Mouse (Mus musculus): ENCODE data around the gene Ctc1. TPM values are rescaled to one million over a fixed set of nuclear protein-coding genes. Genes with fewer than 3 reads are reported as not detected.
"Not testable (repeated sequence)": the region's sequence is repeated elsewhere in the genome, so short reads cannot be mapped to it uniquely, and the experiment has no call there.

Ctc1 gene
- total and polyA plus RNA-seq, 2 experiments from 2014 or later, result 42.8 to 84.8 TPM

DNA sequence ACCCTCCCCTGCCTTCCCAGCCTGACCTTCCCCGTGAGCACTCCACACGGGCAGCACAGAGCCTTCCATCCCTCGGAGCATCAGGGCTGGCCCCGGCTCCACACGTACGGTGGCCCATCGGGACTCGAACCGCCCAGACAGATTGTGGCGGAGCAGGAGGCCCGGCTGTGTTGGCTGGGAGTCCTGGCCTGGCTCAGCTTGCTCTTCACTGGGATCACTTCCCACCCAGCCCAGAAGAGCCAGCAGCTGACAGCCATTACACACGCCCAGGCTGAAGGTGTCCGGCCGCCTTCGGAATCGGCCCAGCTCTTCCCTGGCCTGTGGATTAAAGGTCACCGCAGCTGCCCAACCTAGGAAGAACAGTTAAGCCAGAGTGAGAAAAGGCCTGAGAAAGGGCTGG is 27.4 kb upstream of the Ctc1 start:
- no peak for ATAC-seq

DNA sequence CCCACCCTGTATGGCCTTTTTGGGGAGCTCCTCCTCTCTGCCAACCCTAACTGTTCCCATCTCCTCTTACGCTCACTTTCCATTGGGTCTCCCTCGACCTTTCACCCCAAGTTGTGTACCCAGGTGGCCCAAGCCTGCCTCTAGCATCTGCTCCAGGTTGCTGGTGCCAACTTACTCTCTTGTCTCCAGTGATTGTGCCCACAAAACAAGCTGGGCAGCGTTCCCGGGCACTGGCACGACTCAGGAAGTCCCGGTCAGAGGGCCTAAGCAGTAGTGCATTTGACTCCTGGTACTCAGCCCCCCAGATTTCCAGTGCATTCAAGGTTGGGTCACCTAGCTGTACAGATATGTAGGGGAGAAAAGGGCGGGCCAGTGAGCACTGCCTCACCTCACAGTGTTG is 22.6 kb upstream of the Ctc1 start:
- peak; percentile 16 for DNase-seq (ENCODE audit: low spot score)
- H3K27ac ChIP-seq, result no peak overlapping the region
- no peaks in the 10 kb centered on the region for H3K27me3 ChIP-seq (ENCODE audit: insufficient read depth, low read length)
- H3K4me1 ChIP-seq (ENCODE audit: insufficient read depth, low read length), result no peaks in the 10 kb centered on the region
- no peak for TF ChIP-seq CTCF (IDR thresholded peaks at IDR 0.05; ENCODE audit: low read depth)
- H3K9ac ChIP-seq (replicated peaks; ENCODE audit: low read length), result no peak overlapping the region
- H3K9me3 ChIP-seq (ENCODE audit: low read length), result no peaks in the 10 kb centered on the region
- H3K4me3 ChIP-seq (ENCODE audit: low read length), result no peak overlapping the region
- ATAC-seq, result peak; percentile 15; the same call in 1 of the 2 replicates
- WGBS, result 81% methylated on average over 7 of the region's 7 CpGs
- H3K4me2 ChIP-seq (ENCODE audit: low read depth, low read length), result no peak overlapping the region
- peaks cover 58% of the 10 kb centered on the region for H3K36me3 ChIP-seq (ENCODE audit: insufficient read depth, low read length)

More for the DNA sequence above, 27.4 kb upstream of the Ctc1 start:
- Histone ChIP-seq H3K4me2 (ENCODE audit: low read depth, low read length) (no peak overlapping the region), H3K9ac (replicated peaks; ENCODE audit: low read length) (no peak overlapping the region), H3K9me3 (ENCODE audit: low read length) (no peaks in the 10 kb centered on the region), H3K4me3 (ENCODE audit: low read length) (no peak overlapping the region), H3K27me3 (ENCODE audit: insufficient read depth, low read length) (no peaks in the 10 kb centered on the region), H3K36me3 (ENCODE audit: insufficient read depth, low read length) (peaks cover 39% of the 10 kb centered on the region), H3K27ac (0 out of 2 replicates have a peak overlapping the region, but pooled peaks have one; percentile 48), H3K4me1 (ENCODE audit: insufficient read depth, low read length) (no peaks in the 10 kb centered on the region)
- WGBS, result 88% methylated on average over 17 of the region's 17 CpGs
- DNase-seq (ENCODE audit: low spot score), result no peak
- TF ChIP-seq CTCF (IDR thresholded peaks at IDR 0.05; ENCODE audit: low read depth), result no peak

DNA sequence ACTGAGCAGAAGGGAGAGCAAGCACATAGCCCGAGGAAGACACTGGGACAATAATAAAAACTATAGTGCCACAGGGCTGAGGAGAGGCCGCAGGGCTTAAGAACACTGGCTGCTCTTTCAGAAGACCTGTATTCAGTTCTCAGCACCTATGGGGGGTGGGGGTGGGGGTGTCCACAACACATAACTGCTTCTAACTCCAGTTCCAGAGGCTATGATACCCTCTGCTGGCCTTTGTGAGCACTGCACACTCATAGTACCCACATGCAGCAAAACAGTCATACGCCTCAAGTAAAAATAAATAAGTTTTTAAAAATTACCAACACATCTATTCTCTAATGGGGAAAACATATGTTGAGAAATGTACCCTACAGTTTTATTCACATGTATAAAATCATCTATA is 21.3 kb upstream of the Ctc1 start:
- H3K4me1 ChIP-seq (ENCODE audit: insufficient read depth, low read length), result no peaks in the 10 kb centered on the region
- H3K27me3 ChIP-seq (ENCODE audit: insufficient read depth, low read length), result no peaks in the 10 kb centered on the region
- no peak for ATAC-seq
- no peak overlapping the region for H3K4me3 ChIP-seq (ENCODE audit: low read length)
- H3K4me2 ChIP-seq (ENCODE audit: low read depth, low read length), result no peak overlapping the region
- no peak for DNase-seq (ENCODE audit: low spot score)
- H3K36me3 ChIP-seq (ENCODE audit: insufficient read depth, low read length), result peaks cover 63% of the 10 kb centered on the region
- H3K27ac ChIP-seq, result no peak overlapping the region
- WGBS, result 95% methylated on average over 3 of the region's 3 CpGs
- peak; percentile 42; the same call in 1 of the 2 replicates for TF ChIP-seq CTCF (IDR thresholded peaks at IDR 0.05; ENCODE audit: low read depth)
- H3K9me3 ChIP-seq (ENCODE audit: low read length), result no peaks in the 10 kb centered on the region
- no peak overlapping the region for H3K9ac ChIP-seq (replicated peaks; ENCODE audit: low read length)

DNA sequence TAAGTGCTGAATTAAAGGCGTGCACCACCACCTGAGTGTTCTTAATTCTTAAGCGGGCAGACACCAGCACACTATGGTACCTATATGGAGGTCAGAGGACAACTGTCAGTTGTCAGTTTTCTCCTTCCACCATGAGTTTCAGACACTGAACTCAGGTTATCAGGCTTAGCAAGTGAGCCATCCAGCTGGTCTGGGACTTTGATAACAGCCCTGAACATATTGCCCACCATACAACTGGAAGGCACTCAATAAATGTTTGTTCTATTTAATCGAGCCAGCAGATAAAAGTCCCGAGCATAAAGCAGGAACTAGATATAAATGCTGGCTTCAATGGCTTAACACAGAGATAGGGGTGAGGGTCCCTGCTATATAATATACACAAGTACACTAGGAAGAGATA is 18.6 kb upstream of the Ctc1 start:
- Histone ChIP-seq H3K36me3 (ENCODE audit: insufficient read depth, low read length) (peaks cover 68% of the 10 kb centered on the region), H3K27ac (no peak overlapping the region), H3K4me3 (ENCODE audit: low read length) (no peak overlapping the region), H3K9ac (replicated peaks; ENCODE audit: low read length) (no peak overlapping the region), H3K4me1 (ENCODE audit: insufficient read depth, low read length) (no peaks in the 10 kb centered on the region), H3K27me3 (ENCODE audit: insufficient read depth, low read length) (no peaks in the 10 kb centered on the region), H3K4me2 (ENCODE audit: low read depth, low read length) (no peak overlapping the region), H3K9me3 (ENCODE audit: low read length) (no peaks in the 10 kb centered on the region)
- no peak for TF ChIP-seq CTCF (IDR thresholded peaks at IDR 0.05; ENCODE audit: low read depth)
- no peak for DNase-seq (ENCODE audit: low spot score)
- ATAC-seq, result no peak
- WGBS, result 95% methylated on average over 4 of the region's 4 CpGs

DNA sequence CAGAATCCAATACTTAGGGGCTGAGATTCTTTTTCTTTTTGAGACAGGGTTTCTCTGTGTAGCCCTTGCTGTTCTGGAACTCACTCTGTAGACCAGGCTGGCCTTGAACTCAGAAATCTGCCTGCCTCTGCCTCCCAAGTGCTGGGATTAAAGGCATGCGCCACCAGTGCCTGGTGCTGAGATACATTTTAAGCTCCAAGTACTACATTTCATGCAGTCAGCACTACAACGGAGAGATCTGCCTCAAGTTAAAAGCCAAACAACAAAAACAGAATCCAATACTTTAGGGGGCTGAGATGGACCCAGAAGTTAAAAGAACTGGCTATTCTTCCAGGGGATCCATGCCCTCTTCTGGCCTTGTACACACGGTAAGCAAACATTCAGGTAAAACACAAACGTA is 12.9 kb upstream of the Ctc1 start:
- H3K9ac ChIP-seq (replicated peaks; ENCODE audit: low read length); H3K27ac ChIP-seq; H3K4me2 ChIP-seq (ENCODE audit: low read depth, low read length); H3K4me3 ChIP-seq (ENCODE audit: low read length); ATAC-seq; H3K27me3 ChIP-seq (ENCODE audit: insufficient read depth, low read length); H3K9me3 ChIP-seq (ENCODE audit: low read length); H3K4me1 ChIP-seq (ENCODE audit: insufficient read depth, low read length); DNase-seq (ENCODE audit: low spot score): not testable (repeated sequence)
- peaks cover 41% of the 10 kb centered on the region for H3K36me3 ChIP-seq (ENCODE audit: insufficient read depth, low read length)
- WGBS, result 93% methylated on average over 4 of the region's 4 CpGs

DNA sequence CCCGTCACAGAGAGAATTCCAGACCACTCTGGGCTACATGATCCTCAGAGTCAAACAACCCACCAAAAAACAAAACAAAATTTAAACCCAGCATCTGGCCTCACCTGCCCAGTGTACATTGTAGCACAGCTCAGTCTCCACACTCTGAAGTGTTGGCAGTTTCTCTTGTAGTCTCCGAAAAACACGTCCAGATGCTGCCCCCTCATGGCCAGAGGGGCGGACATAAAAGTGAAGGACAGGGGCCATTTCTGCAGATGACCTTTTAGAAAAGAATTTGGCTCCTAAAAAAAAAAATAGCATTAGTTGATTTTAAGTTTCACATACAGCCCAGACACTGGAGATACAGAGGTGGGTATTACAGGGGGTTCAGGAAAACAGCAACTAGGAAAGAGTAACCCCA is 12.1 kb upstream of the Ctc1 start:
- H3K27me3 ChIP-seq (ENCODE audit: insufficient read depth, low read length), result no peaks in the 10 kb centered on the region
- peaks cover 35% of the 10 kb centered on the region for H3K36me3 ChIP-seq (ENCODE audit: insufficient read depth, low read length)
- no peak overlapping the region for H3K27ac ChIP-seq
- peak; percentile 31; the same call in 1 of the 2 replicates for TF ChIP-seq CTCF (IDR thresholded peaks at IDR 0.05; ENCODE audit: low read depth)
- H3K9ac ChIP-seq (replicated peaks; ENCODE audit: low read length), result no peak overlapping the region
- H3K4me1 ChIP-seq (ENCODE audit: insufficient read depth, low read length), result no peaks in the 10 kb centered on the region
- no peak for ATAC-seq
- no peak overlapping the region for H3K4me3 ChIP-seq (ENCODE audit: low read length)
- DNase-seq (ENCODE audit: low spot score), result peak; percentile 13
- H3K9me3 ChIP-seq (ENCODE audit: low read length), result no peaks in the 10 kb centered on the region
- no peak overlapping the region for H3K4me2 ChIP-seq (ENCODE audit: low read depth, low read length)
- 60% methylated on average over 4 of the region's 4 CpGs for WGBS

DNA sequence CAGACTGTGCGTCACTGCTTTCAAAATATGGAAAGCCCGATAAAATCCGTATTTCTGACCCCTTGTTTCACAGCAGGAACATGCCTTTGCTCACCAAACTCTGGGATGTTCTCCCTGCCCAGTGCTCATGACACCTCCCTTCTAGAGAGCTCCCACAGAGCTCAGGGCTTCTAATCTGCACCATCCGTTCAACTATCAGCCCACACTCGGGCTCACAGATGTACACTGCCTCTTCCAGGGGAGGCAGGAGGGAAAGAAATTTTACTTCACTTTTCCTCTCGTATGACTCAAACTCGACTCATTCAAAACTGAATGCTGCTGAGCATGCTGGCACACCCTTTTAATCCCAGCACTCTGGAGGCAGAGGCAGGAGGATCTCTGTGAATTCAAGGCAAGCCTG is 10.5 kb upstream of the Ctc1 start:
- Histone ChIP-seq H3K27ac (no peak overlapping the region), H3K36me3 (ENCODE audit: insufficient read depth, low read length) (peaks cover 23% of the 10 kb centered on the region), H3K4me2 (ENCODE audit: low read depth, low read length) (no peak overlapping the region), H3K9ac (replicated peaks; ENCODE audit: low read length) (no peak overlapping the region), H3K9me3 (ENCODE audit: low read length) (no peaks in the 10 kb centered on the region), H3K27me3 (ENCODE audit: insufficient read depth, low read length) (no peaks in the 10 kb centered on the region), H3K4me1 (ENCODE audit: insufficient read depth, low read length) (no peaks in the 10 kb centered on the region), H3K4me3 (ENCODE audit: low read length) (no peak overlapping the region)
- 91% methylated on average over 7 of the region's 7 CpGs for WGBS
- TF ChIP-seq CTCF (IDR thresholded peaks at IDR 0.05; ENCODE audit: low read depth), result no peak
- ATAC-seq (no peak), DNase-seq (ENCODE audit: low spot score) (no peak)

DNA sequence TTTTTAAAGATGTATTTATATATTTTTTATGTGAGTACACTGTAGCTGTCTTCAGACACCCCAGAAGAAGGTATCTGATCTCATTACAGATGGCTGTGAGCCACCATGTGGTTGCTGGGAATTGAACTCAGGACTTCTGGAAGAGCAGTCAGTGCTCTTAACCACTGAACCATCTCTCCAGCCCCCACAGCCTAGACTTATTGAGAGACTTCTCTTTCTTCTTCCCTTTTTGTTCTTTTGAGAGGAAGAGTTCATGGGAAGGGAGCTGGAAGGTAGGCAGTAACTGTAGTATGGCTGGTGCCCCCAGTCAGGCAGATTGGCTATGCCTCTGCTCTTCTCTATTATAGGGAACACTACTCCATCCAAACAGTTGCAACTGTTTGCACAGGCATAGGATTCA is 9.1 kb upstream of the Ctc1 start:
- H3K36me3 ChIP-seq (ENCODE audit: insufficient read depth, low read length); DNase-seq (ENCODE audit: low spot score); H3K9ac ChIP-seq (replicated peaks; ENCODE audit: low read length); H3K9me3 ChIP-seq (ENCODE audit: low read length); H3K27ac ChIP-seq; H3K4me2 ChIP-seq (ENCODE audit: low read depth, low read length); H3K4me1 ChIP-seq (ENCODE audit: insufficient read depth, low read length); H3K27me3 ChIP-seq (ENCODE audit: insufficient read depth, low read length); ATAC-seq; H3K4me3 ChIP-seq (ENCODE audit: low read length): not testable (repeated sequence)
